Mouse (Mus musculus): ENCODE measurements around the gene Ing3. TPM values are rescaled to one million over a fixed set of nuclear protein-coding genes. Genes with fewer than 3 reads are reported as not detected.

The Ing3 gene
- total RNA-seq, 2 experiments from 2014 or later, result 24.4 to 25.9 TPM

DNA sequence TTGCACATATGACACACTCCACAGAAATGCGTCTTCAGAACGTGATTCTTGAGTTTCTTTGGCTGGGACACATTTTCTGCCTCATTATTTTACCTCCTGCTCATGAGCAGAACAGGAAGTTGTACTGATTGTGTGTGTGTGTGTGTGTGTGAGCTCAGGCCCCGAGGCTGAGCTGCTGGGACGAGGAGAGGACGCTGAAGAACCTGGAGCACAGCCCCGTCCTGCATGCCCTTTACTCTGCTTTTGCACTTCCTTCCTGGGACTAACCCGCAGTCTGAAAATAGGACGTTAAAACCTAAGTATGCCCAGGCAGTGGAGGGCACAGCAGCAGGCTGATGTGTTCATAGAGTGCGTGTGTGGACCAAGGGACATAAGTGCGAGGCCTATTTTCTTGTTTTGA is 70.3 kb downstream of the Ing3 start:
- DNase-seq (ENCODE audit: low spot score in 2 of 2), result no peak

DNA sequence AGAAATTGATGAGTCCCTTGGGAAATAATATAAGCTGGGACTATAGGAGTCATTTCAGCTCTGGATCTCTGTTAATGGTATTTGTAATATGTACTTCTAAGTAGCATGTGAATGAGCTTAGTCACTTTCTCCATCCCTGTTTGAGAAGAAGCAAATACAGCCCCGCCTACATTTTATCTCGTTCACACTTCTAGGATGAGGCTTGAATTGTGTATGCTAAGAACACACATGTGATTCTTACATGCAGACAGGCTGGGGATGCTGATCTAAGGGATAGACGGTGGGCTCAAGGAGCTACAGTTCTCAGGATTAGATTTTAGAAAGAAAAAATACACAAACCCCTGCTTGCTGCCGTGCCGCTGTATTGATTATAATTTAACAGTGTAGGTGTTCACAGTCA is 71.3 kb downstream of the Ing3 start:
- DNase-seq (ENCODE audit: low spot score in 2 of 2), result no peak

DNA sequence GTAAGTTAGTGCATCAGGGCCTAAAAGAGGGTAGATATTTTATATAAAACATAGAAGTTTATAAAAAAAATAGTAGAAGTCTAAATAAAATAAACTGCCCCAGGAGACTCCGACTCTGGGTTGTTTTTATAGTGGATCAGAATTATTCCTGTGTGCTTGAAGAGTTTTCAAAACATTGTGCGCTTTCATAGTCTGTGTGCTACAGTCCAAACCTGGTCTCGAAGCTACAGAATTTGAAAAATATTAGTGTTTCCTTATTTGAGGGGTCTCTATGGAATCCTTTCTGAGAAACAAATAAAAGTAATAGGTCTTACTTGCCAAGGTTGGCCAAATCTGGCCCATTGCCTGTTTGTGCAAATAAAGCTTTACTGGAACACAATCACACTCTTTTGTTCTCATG is 71.9 kb downstream of the Ing3 start:
- no peak for DNase-seq (ENCODE audit: low spot score in 2 of 2)

GRCm38 (mm10) chr6:22024168-22024567 is 74.8 kb downstream of the Ing3 start:
- DNase-seq (ENCODE audit: low spot score in 2 of 2), result no peak

Other genes starting within 250 kb of the Ing3 start
- gene Tspan12, start 97.1 kb upstream of the Ing3 start, total RNA-seq (2021), result 10 to 100 TPM; 32.8 TPM
- gene Cped1, start 36.3 kb downstream of the Ing3 start, total RNA-seq (2021), result 1 to 10 TPM; 1.4 to 2.7 TPM